Mouse (Mus musculus): ENCODE data around the gene Grin3b. TPM values are rescaled to one million over a fixed set of nuclear protein-coding genes. Genes with fewer than 3 reads are reported as not detected.
A peak's percentile ranks its signal among the peaks of the same experiment; 100 is the strongest.

The Grin3b gene
- polyA plus RNA-seq, 1 experiment: 0.91 TPM

- H3K4me1 ChIP-seq (ENCODE audit: control insufficient read depth, insufficient read depth, low read length): peaks cover 14% of the 10 kb centered on the region
- TF ChIP-seq POLR2A (IDR thresholded peaks at IDR 0.05; ENCODE audit: borderline replicate concordance, low read depth, low read length) (no peak), CTCF (IDR thresholded peaks at IDR 0.05; ENCODE audit: low read depth, low read length) (no peak)
- no peak overlapping the region for H3K4me3 ChIP-seq (ENCODE audit: insufficient read depth, low read length)
- H3K27ac ChIP-seq (ENCODE audit: insufficient read depth, low read depth, low read length): no peak overlapping the region
These were observed 6.2 kb downstream of the Grin3b start for GRCm38 (mm10) chr10:79976722-79977107.

GRCm38 (mm10) chr10:79977324-79977723 is 6.8 kb downstream of the Grin3b start:
- Histone ChIP-seq H3K27ac (ENCODE audit: insufficient read depth, low read depth, low read length) (no peak overlapping the region), H3K4me1 (ENCODE audit: control insufficient read depth, insufficient read depth, low read length) (peaks cover 16% of the 10 kb centered on the region), H3K4me3 (ENCODE audit: insufficient read depth, low read length) (no peak overlapping the region)
- no peak for TF ChIP-seq POLR2A (IDR thresholded peaks at IDR 0.05; ENCODE audit: borderline replicate concordance, low read depth, low read length)
- TF ChIP-seq CTCF (IDR thresholded peaks at IDR 0.05; ENCODE audit: low read depth, low read length): no peak

- TF ChIP-seq POLR2A (IDR thresholded peaks at IDR 0.05; ENCODE audit: borderline replicate concordance, low read depth, low read length): no peak
- TF ChIP-seq CTCF (IDR thresholded peaks at IDR 0.05; ENCODE audit: low read depth, low read length): no peak
- H3K4me1 ChIP-seq (ENCODE audit: control insufficient read depth, insufficient read depth, low read length): peaks cover 23% of the 10 kb centered on the region
- no peak overlapping the region for H3K4me3 ChIP-seq (ENCODE audit: insufficient read depth, low read length)
- no peak overlapping the region for H3K27ac ChIP-seq (ENCODE audit: insufficient read depth, low read depth, low read length)
These were observed 7.5 kb downstream of the Grin3b start for GRCm38 (mm10) chr10:79978061-79978460.

GRCm38 (mm10) chr10:79979401-79980155 is 9.1 kb downstream of the Grin3b start:
- Histone ChIP-seq H3K4me1 (ENCODE audit: control insufficient read depth, insufficient read depth, low read length) (peaks cover 19% of the 10 kb centered on the region), H3K4me3 (ENCODE audit: insufficient read depth, low read length) (no peak overlapping the region)
- TF ChIP-seq POLR2A (IDR thresholded peaks at IDR 0.05; ENCODE audit: borderline replicate concordance, low read depth, low read length) (no peak), CTCF (IDR thresholded peaks at IDR 0.05; ENCODE audit: low read depth, low read length) (no peak)

GRCm38 (mm10) chr10:79983205-79983604 is 12.7 kb downstream of the Grin3b start:
- H3K4me3 ChIP-seq (ENCODE audit: insufficient read depth, low read length): peak overlapping the region; percentile 90

More at GRCm38 (mm10) chr10:79979401-79980155, 9.1 kb downstream of the Grin3b start:
- no peak overlapping the region for H3K27ac ChIP-seq (ENCODE audit: insufficient read depth, low read depth, low read length)

GRCm38 (mm10) chr10:79983670-79984069 is 13.2 kb downstream of the Grin3b start:
- TF ChIP-seq POLR2A (IDR thresholded peaks at IDR 0.05; ENCODE audit: borderline replicate concordance, low read depth, low read length) (no peak), CTCF (IDR thresholded peaks at IDR 0.05; ENCODE audit: low read depth, low read length) (no peak)
- peaks cover 17% of the 10 kb centered on the region for H3K4me1 ChIP-seq (ENCODE audit: control insufficient read depth, insufficient read depth, low read length)
- H3K4me3 ChIP-seq (ENCODE audit: insufficient read depth, low read length): peak overlapping the region; percentile 90
- H3K27ac ChIP-seq (ENCODE audit: insufficient read depth, low read depth, low read length): peak overlapping the region; percentile 60

More at GRCm38 (mm10) chr10:79983205-79983604, 12.7 kb downstream of the Grin3b start:
- H3K4me1 ChIP-seq (ENCODE audit: control insufficient read depth, insufficient read depth, low read length): peaks cover 17% of the 10 kb centered on the region
- peak overlapping the region; percentile 5; the same call in 1 of the 2 replicates for H3K27ac ChIP-seq (ENCODE audit: insufficient read depth, low read depth, low read length)
- no peak for TF ChIP-seq CTCF (IDR thresholded peaks at IDR 0.05; ENCODE audit: low read depth, low read length)
- TF ChIP-seq POLR2A (IDR thresholded peaks at IDR 0.05; ENCODE audit: borderline replicate concordance, low read depth, low read length): no peak

GRCm38 (mm10) chr10:79984195-79984816 is 13.8 kb downstream of the Grin3b start, which contains the start of gene Tmem259:
Gene Tmem259, minus strand, starts transcription at chr10:79984330.
- peaks cover 17% of the 10 kb centered on the region for H3K4me1 ChIP-seq (ENCODE audit: control insufficient read depth, insufficient read depth, low read length)
- H3K27ac ChIP-seq (ENCODE audit: insufficient read depth, low read depth, low read length): peak within 1 kb of the TSS; percentile 87
- TF ChIP-seq POLR2A (IDR thresholded peaks at IDR 0.05; ENCODE audit: borderline replicate concordance, low read depth, low read length): no peak
- peak; percentile 53; the same call in 1 of the 2 replicates for TF ChIP-seq CTCF (IDR thresholded peaks at IDR 0.05; ENCODE audit: low read depth, low read length)
- peak within 1 kb of the TSS; percentile 91 for H3K4me3 ChIP-seq (ENCODE audit: insufficient read depth, low read length)

- H3K4me1 ChIP-seq (ENCODE audit: control insufficient read depth, insufficient read depth, low read length): peaks cover 17% of the 10 kb centered on the region
- TF ChIP-seq CTCF (IDR thresholded peaks at IDR 0.05; ENCODE audit: low read depth, low read length) (no peak), POLR2A (IDR thresholded peaks at IDR 0.05; ENCODE audit: borderline replicate concordance, low read depth, low read length) (no peak)
These were observed 14.4 kb downstream of the Grin3b start for GRCm38 (mm10) chr10:79984871-79985270.

GRCm38 (mm10) chr10:79985334-79986231 is 15.1 kb downstream of the Grin3b start:
- TF ChIP-seq CTCF (IDR thresholded peaks at IDR 0.05; ENCODE audit: low read depth, low read length): no peak
- TF ChIP-seq POLR2A (IDR thresholded peaks at IDR 0.05; ENCODE audit: borderline replicate concordance, low read depth, low read length): no peak

More at GRCm38 (mm10) chr10:79984871-79985270, 14.4 kb downstream of the Grin3b start:
- Histone ChIP-seq H3K27ac (ENCODE audit: insufficient read depth, low read depth, low read length) (peak overlapping the region; percentile 87), H3K4me3 (ENCODE audit: insufficient read depth, low read length) (peak overlapping the region; percentile 91)

More at GRCm38 (mm10) chr10:79985334-79986231, 15.1 kb downstream of the Grin3b start:
- Histone ChIP-seq H3K27ac (ENCODE audit: insufficient read depth, low read depth, low read length) (peak overlapping the region; percentile 86), H3K4me1 (ENCODE audit: control insufficient read depth, insufficient read depth, low read length) (peaks cover 17% of the 10 kb centered on the region), H3K4me3 (ENCODE audit: insufficient read depth, low read length) (peak overlapping the region; percentile 91)
